Mouse (Mus musculus) CD4-positive, CD25-positive, alpha-beta regulatory T cell (primary cell): ENCODE measurements around the gene H2al2b. TPM values are rescaled to one million over a fixed set of nuclear protein-coding genes. Genes with fewer than 3 reads are reported as not detected.

Experiments used
- polyA plus RNA-seq: library from polyadenylated mRNA; unstranded; fragments of 100-300 nt; shearing (Covaris generic); gene quantifications from one replicate; pipeline ENCODE4 v1.2.1, GENCODE M21; 2017

The H2al2b gene
- not detected for polyA plus RNA-seq

DNA sequence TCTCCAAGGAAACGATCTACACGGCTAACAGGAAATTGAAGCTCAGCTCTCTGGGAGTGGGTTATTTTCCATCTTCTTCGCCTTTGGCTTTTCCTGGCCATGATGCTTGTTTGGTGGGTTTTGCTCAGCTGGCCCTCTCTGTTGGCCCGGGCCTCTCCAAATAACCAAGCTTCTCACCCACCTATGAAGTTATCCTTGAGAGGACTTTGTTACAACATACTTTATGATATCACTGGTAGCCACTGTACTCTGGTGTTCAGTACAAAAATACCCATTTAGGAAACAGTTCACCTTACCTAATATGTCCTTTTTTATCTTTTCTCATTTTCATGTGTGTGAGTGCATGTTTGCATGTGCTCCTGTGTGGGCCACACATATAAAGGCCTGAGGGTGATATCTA, at the start of gene H2al2b:
Gene H2al2b, minus strand, starts transcription at position 101 of the 400 bp plus-strand sequence.

Other genes with a start within 250 kb of the H2al2b start
- gene H2al2c, start 121.6 kb downstream of the H2al2b start, polyA plus RNA-seq: not detected
- gene Sry, start 57.0 kb downstream of the H2al2b start, polyA plus RNA-seq: not detected
- gene Gm4064, start 75.5 kb upstream of the H2al2b start, polyA plus RNA-seq: not detected
- gene Rbmy, start 110.0 kb upstream of the H2al2b start, polyA plus RNA-seq: not detected
- gene Gm10256, start 110.0 kb upstream of the H2al2b start, polyA plus RNA-seq: not detected
- gene Gm10352, start 180.3 kb upstream of the H2al2b start, polyA plus RNA-seq: not detected
- gene Gm29289, start 211.9 kb upstream of the H2al2b start, polyA plus RNA-seq: not detected